Mouse (Mus musculus) bone marrow macrophage, adult 2 months (primary cell): Measurements from ENCODE around the gene Cdc14a. TPM values are rescaled to one million over a fixed set of nuclear protein-coding genes. Genes with fewer than 3 reads are reported as not detected.
"Not testable (repeated sequence)": the region's sequence is repeated elsewhere in the genome, so short reads cannot be mapped to it uniquely, and the experiment has no call there.

Experiments
- H3K27ac ChIP-seq: 2 replicates; pipeline ENCODE4 v1.5.1; 2012; ENCODE audit warnings: low read depth, low read length; ENCODE audit not compliant: insufficient read depth
- H3K4me1 ChIP-seq: 2 replicates; pipeline ENCODE4 v1.6.1; 2012; ENCODE audit warnings: low read length; ENCODE audit not compliant: control insufficient read depth, insufficient read depth
- H3K4me3 ChIP-seq: 2 replicates; pipeline ENCODE4 v1.5.1; 2012; ENCODE audit warnings: mild to moderate bottlenecking, low read length, moderate library complexity; ENCODE audit not compliant: insufficient read depth
- CTCF ChIP-seq: IDR thresholded peaks from 2 replicates; pipeline ENCODE4 v1.5.1; 2012; ENCODE audit warnings: low read depth, mild to moderate bottlenecking, low read length, moderate library complexity
- POLR2A ChIP-seq: IDR thresholded peaks from 2 replicates; pipeline ENCODE4 v1.6.1; 2012; ENCODE audit warnings: mild to moderate bottlenecking, low read depth, low read length, borderline replicate concordance
- polyA plus RNA-seq: library from polyadenylated mRNA; stranded (reverse); fragments of >200 nt; gene quantifications from 2 replicates; pipeline ENCODE4 v1.2.4, GENCODE M21; 2012; ENCODE audit not compliant: missing spikeins, insufficient read depth, insufficient read length

The Cdc14a gene
- polyA plus RNA-seq, 1 experiment = 6.1 TPM

- H3K4me1 ChIP-seq = no peaks in the 10 kb centered on the region; the same call in 1 of the 2 replicates
- no peak for TF ChIP-seq POLR2A
- TF ChIP-seq CTCF = no peak
- H3K4me3 ChIP-seq = no peak overlapping the region
- H3K27ac ChIP-seq = no peak overlapping the region
These were observed 66.7 kb downstream of the Cdc14a start for GRCm38 (mm10) chr3:116357180-116357579.

GRCm38 (mm10) chr3:116355026-116355788 lies 68.6 kb downstream of the Cdc14a start:
- Histone ChIP-seq H3K4me1 (no peaks in the 10 kb centered on the region; the same call in 1 of the 2 replicates), H3K27ac (no peak overlapping the region), H3K4me3 (no peak overlapping the region)
- no peak for TF ChIP-seq CTCF
- no peak for TF ChIP-seq POLR2A

GRCm38 (mm10) chr3:116352486-116352885 lies 71.3 kb downstream of the Cdc14a start:
- H3K27ac ChIP-seq = no peak overlapping the region
- TF ChIP-seq POLR2A = no peak
- TF ChIP-seq CTCF = no peak
- no peaks in the 10 kb centered on the region; the same call in 1 of the 2 replicates for H3K4me1 ChIP-seq
- H3K4me3 ChIP-seq = no peak overlapping the region

GRCm38 (mm10) chr3:116350389-116350967 lies 73.4 kb downstream of the Cdc14a start:
- Histone ChIP-seq H3K4me1 (no peaks in the 10 kb centered on the region), H3K27ac (no peak overlapping the region), H3K4me3 (no peak overlapping the region)
- TF ChIP-seq CTCF (no peak), POLR2A (no peak)

- H3K4me1 ChIP-seq, H3K4me3 ChIP-seq, H3K27ac ChIP-seq: not testable (repeated sequence)
These were observed 76.3 kb downstream of the Cdc14a start for GRCm38 (mm10) chr3:116347571-116347970.

GRCm38 (mm10) chr3:116345245-116345644 lies 78.6 kb downstream of the Cdc14a start:
- Histone ChIP-seq H3K4me1 (no peaks in the 10 kb centered on the region), H3K27ac (no peak overlapping the region), H3K4me3 (no peak overlapping the region)
- TF ChIP-seq POLR2A = no peak
- no peak for TF ChIP-seq CTCF

GRCm38 (mm10) chr3:116342251-116342650 lies 81.6 kb downstream of the Cdc14a start:
- no peak overlapping the region for H3K4me3 ChIP-seq
- TF ChIP-seq CTCF (no peak), POLR2A (no peak)
- H3K27ac ChIP-seq = no peak overlapping the region
- no peaks in the 10 kb centered on the region for H3K4me1 ChIP-seq

GRCm38 (mm10) chr3:116340950-116341624 lies 82.7 kb downstream of the Cdc14a start:
- TF ChIP-seq CTCF (peak; percentile 45), POLR2A (no peak)
- no peak overlapping the region for H3K27ac ChIP-seq
- no peaks in the 10 kb centered on the region for H3K4me1 ChIP-seq
- H3K4me3 ChIP-seq = peak overlapping the region; percentile 10

- no peak for TF ChIP-seq POLR2A
- TF ChIP-seq CTCF = no peak
- H3K4me1 ChIP-seq = no peaks in the 10 kb centered on the region
- no peak overlapping the region for H3K4me3 ChIP-seq
- no peak overlapping the region for H3K27ac ChIP-seq
These were observed 83.6 kb downstream of the Cdc14a start for GRCm38 (mm10) chr3:116340281-116340680.

- Histone ChIP-seq H3K27ac (no peak overlapping the region), H3K4me1 (no peaks in the 10 kb centered on the region), H3K4me3 (no peak overlapping the region)
- TF ChIP-seq CTCF (no peak), POLR2A (no peak)
These were observed 85.2 kb downstream of the Cdc14a start for GRCm38 (mm10) chr3:116338616-116339015.

GRCm38 (mm10) chr3:116337840-116338239 lies 86.0 kb downstream of the Cdc14a start:
- no peak overlapping the region for H3K4me3 ChIP-seq
- no peak overlapping the region for H3K27ac ChIP-seq
- H3K4me1 ChIP-seq = no peaks in the 10 kb centered on the region
- no peak for TF ChIP-seq POLR2A
- no peak for TF ChIP-seq CTCF
